8 mouse cellular contexts compared by ENCODE assay signal in the genomic region with DNA sequence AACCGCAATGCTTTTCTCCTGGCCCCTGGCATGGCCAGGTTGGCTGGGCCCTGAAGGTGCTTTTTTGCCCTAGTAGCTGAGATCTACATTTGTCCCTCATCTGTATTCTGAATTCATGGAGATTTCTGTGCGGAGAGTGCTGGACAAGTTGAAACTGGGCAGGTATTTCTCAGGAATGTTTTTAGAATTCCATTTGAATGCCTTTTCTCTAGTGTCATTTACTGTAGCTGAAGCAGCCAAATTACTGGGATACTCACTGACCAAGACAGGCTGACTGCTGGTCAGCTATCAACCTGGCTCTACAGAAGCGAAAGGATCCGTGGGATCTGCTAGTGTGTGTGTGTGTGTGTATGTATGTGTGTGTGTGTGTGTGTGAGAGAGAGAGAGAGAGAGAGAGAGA.
DNase-seq lines count a peak whose midpoint lies in the region; ATAC-seq and TF ChIP-seq lines count a peak whose summit lies in the region.

No protein-coding gene starts in this region.

- peak overlapping the region; percentile 29; the same call in 1 of the 2 replicates for H3K4me3 ChIP-seq in heart, embryonic 10.5 days
- peak overlapping the region; percentile 57 for H3K4me3 ChIP-seq in E14TG2a.4 (replicated peaks; ENCODE audit: low read length)
- no peak overlapping the region for H3K4me3 ChIP-seq in forebrain, embryonic 15.5 days
- H3K4me3 ChIP-seq in limb, embryonic 14.5 days (replicated peaks; ENCODE audit: low read length), result no peak overlapping the region

- ATAC-seq in forebrain, embryonic 15.5 days (replicated peaks), result no peak
- ATAC-seq in limb, embryonic 14.5 days (ENCODE audit: low FRiP score, low read depth), result 0 out of 2 replicates have a peak, but pooled peaks have one; percentile 17
- no peak for ATAC-seq in frontal cortex, adult (ENCODE audit: low TSS enrichment)

- no peak for TF ChIP-seq POLR2A in limb, embryonic 14.5 days (IDR thresholded peaks at IDR 0.05; ENCODE audit: borderline replicate concordance, extremely low read depth, insufficient read depth, insufficient read length)

- H3K4me1 ChIP-seq in heart, embryonic 10.5 days, result peaks cover 27% of the 10 kb centered on the region
- H3K4me1 ChIP-seq in E14TG2a.4 (replicated peaks; ENCODE audit: low read depth, low read length), result peaks cover 44% of the 10 kb centered on the region
- H3K4me1 ChIP-seq in forebrain, embryonic 15.5 days, result peaks cover 15% of the 10 kb centered on the region
- peaks cover 12% of the 10 kb centered on the region for H3K4me1 ChIP-seq in limb, embryonic 14.5 days (ENCODE audit: control insufficient read depth, insufficient read depth, low read length)

- no peak for TF ChIP-seq CTCF in E14TG2a.4 (conservative IDR thresholded peaks at IDR 0.05; ENCODE audit: low read length)

- H3K27ac ChIP-seq in heart, embryonic 10.5 days, result peak overlapping the region; percentile 91
- H3K27ac ChIP-seq in forebrain, embryonic 15.5 days (replicated peaks), result peak overlapping the region; percentile 27
- H3K27ac ChIP-seq in limb, embryonic 14.5 days (replicated peaks; ENCODE audit: low read depth, low read length), result peak overlapping the region; percentile 69

- H3K9me3 ChIP-seq in heart, embryonic 10.5 days, result no peaks in the 10 kb centered on the region
- no peaks in the 10 kb centered on the region for H3K9me3 ChIP-seq in E14TG2a.4 (ENCODE audit: low read length)
- H3K9me3 ChIP-seq in forebrain, embryonic 15.5 days, result no peaks in the 10 kb centered on the region
- no peaks in the 10 kb centered on the region for H3K9me3 ChIP-seq in limb, embryonic 14.5 days (ENCODE audit: control insufficient read depth, low read length)

- no peaks in the 10 kb centered on the region for H3K27me3 ChIP-seq in heart, embryonic 10.5 days (ENCODE audit: insufficient read depth, poor library complexity, severe bottlenecking)
- no peaks in the 10 kb centered on the region for H3K27me3 ChIP-seq in E14TG2a.4 (ENCODE audit: insufficient read depth, low read length)
- H3K27me3 ChIP-seq in forebrain, embryonic 15.5 days, result no peaks in the 10 kb centered on the region
- no peaks in the 10 kb centered on the region for H3K27me3 ChIP-seq in limb, embryonic 14.5 days (ENCODE audit: control insufficient read depth, insufficient read depth, low read length)

- H3K9ac ChIP-seq in forebrain, embryonic 15.5 days (replicated peaks), result no peak overlapping the region
- no peak overlapping the region for H3K9ac ChIP-seq in limb, embryonic 14.5 days (ENCODE audit: low read depth, low read length, severe bottlenecking)

- no peaks in the 10 kb centered on the region for H3K36me3 ChIP-seq in heart, embryonic 10.5 days
- H3K36me3 ChIP-seq in E14TG2a.4 (ENCODE audit: insufficient read depth, low read length), result no peaks in the 10 kb centered on the region
- H3K36me3 ChIP-seq in forebrain, embryonic 15.5 days, result no peaks in the 10 kb centered on the region
- no peaks in the 10 kb centered on the region for H3K36me3 ChIP-seq in limb, embryonic 14.5 days (ENCODE audit: control insufficient read depth, insufficient read depth, low read length)

- intact Hi-C loops in heart, postnatal 14 days (cut with DNase I), result no loop called here

- no peak overlapping the region for H3K4me2 ChIP-seq in forebrain, embryonic 15.5 days (replicated peaks)
- no peak overlapping the region for H3K4me2 ChIP-seq in limb, embryonic 14.5 days (replicated peaks; ENCODE audit: low read depth, low read length, severe bottlenecking)

- WGBS in heart, embryonic 10.5 days, result 49% methylated on average over 4 of the region's 4 CpGs
- WGBS in forebrain, embryonic 15.5 days, result 32% methylated on average over 4 of the region's 4 CpGs
- 72% methylated on average over 4 of the region's 4 CpGs for WGBS in limb, embryonic 14.5 days

- no peak for DNase-seq in heart, embryonic 10.5 days (ENCODE audit: low spot score)
- no peak for DNase-seq in heart, postnatal 14 days
- no peak for DNase-seq in limb, embryonic 14.5 days (ENCODE audit: low spot score)
- DNase-seq in cerebellum, adult 8-10 months, result no peak
- DNase-seq in adrenal gland, postnatal 10 days, result no peak

Comparison
In these comparisons a context has a peak if more than half of its experiments do, and no peak if none do; other contexts are left out.
1. H3K27ac ChIP-seq: peak in every context shown above with its lines; median percentile 91 in heart, embryonic 10.5 days; 69 in limb, embryonic 14.5 days; 27 in forebrain, embryonic 15.5 days.
2. H3K4me3 ChIP-seq: peak in heart, embryonic 10.5 days (single experiment) and E14TG2a.4 (single experiment); none in forebrain, embryonic 15.5 days (single experiment) and limb, embryonic 14.5 days (single experiment).